11 mouse cellular contexts compared by ENCODE assay signal in genomic region chr10:23449860-23450646, GRCm38 (mm10).
DNase-seq lines count a peak whose midpoint lies in the region; ATAC-seq lines count a peak whose summit lies in the region.
"Had no signal": no experiment of that assay in that cellular context is flagged by ENCODE, and none has a peak within 500 bp of the region (broad histone marks: within the 10 kb centered on the region; RNA-seq: fewer than 3 reads in every experiment).

No protein-coding gene starts in this region.

- peaks cover 6% of the 10 kb centered on the region; the same call in 1 of the 2 replicates for H3K4me1 ChIP-seq in kidney, embryonic 14.5 days (ENCODE audit: control insufficient read depth, insufficient read depth, low read length)
- H3K4me1 ChIP-seq in embryonic facial prominence, embryonic 13.5 days, result peaks cover 19% of the 10 kb centered on the region
- no peaks in the 10 kb centered on the region for H3K4me1 ChIP-seq in midbrain, embryonic 16.5 days (ENCODE audit: control insufficient read depth, insufficient read depth, low read length)

- no peak overlapping the region for H3K9ac ChIP-seq in kidney, embryonic 14.5 days (ENCODE audit: low read depth, low read length)
- no peak overlapping the region for H3K9ac ChIP-seq in embryonic facial prominence, embryonic 13.5 days
- H3K9ac ChIP-seq in midbrain, embryonic 16.5 days (ENCODE audit: low read depth, low read length), result peak overlapping the region; percentile 1; the same call in 1 of the 2 replicates

- peak overlapping the region; percentile 6; the same call in 1 of the 2 replicates for H3K4me3 ChIP-seq in kidney, embryonic 14.5 days (ENCODE audit: low read length)
- no peak overlapping the region for H3K4me3 ChIP-seq in embryonic facial prominence, embryonic 13.5 days
- no peak overlapping the region for H3K4me3 ChIP-seq in midbrain, embryonic 16.5 days (ENCODE audit: low read depth, low read length)

- 23% methylated on average over 19 of the region's 19 CpGs for WGBS in kidney, embryonic 14.5 days
- 38% methylated on average over 19 of the region's 19 CpGs for WGBS in embryonic facial prominence, embryonic 13.5 days
- 71% methylated on average over 19 of the region's 19 CpGs for WGBS in midbrain, embryonic 16.5 days

- ATAC-seq in kidney, embryonic 14.5 days (ENCODE audit: low FRiP score, low TSS enrichment), result no peak
- no peak for ATAC-seq in embryonic facial prominence, embryonic 13.5 days (ENCODE audit: insufficient number of reproducible peaks, insufficient read depth, low FRiP score, low TSS enrichment, low read depth)
- ATAC-seq in midbrain, embryonic 16.5 days, result peak; percentile 32; the same call in 1 of the 2 replicates

- peak overlapping the region; percentile 33 for H3K4me2 ChIP-seq in kidney, embryonic 14.5 days (replicated peaks; ENCODE audit: low read depth, low read length)
- H3K4me2 ChIP-seq in embryonic facial prominence, embryonic 13.5 days, result peak overlapping the region; percentile 37
- peak overlapping the region; percentile 48 for H3K4me2 ChIP-seq in midbrain, embryonic 16.5 days (ENCODE audit: low read length)

- no peak for DNase-seq in kidney, postnatal 14 days
- peak; percentile 17 to 31 for DNase-seq in gastrocnemius, postnatal 4 days (ENCODE audit: low spot score in 2 of 2)
- DNase-seq in frontal cortex, postnatal 25 days (ENCODE audit: low spot score in 2 of 2), result no peak
- no peak for DNase-seq in left cerebral cortex, postnatal 10 days (ENCODE audit: extremely low spot score in 1 of 2, low spot score in 2 of 2)
- DNase-seq in right cerebral cortex, adult 18-20 months, result no peak
- DNase-seq: B cell, adult 2 months; heart, postnatal 14 days; thymus, adult 18-20 months had no signal

- no peaks in the 10 kb centered on the region for H3K9me3 ChIP-seq in kidney, embryonic 14.5 days (ENCODE audit: control insufficient read depth, low read length)
- H3K9me3 ChIP-seq in embryonic facial prominence, embryonic 13.5 days, result no peaks in the 10 kb centered on the region
- H3K9me3 ChIP-seq in midbrain, embryonic 16.5 days (replicated peaks; ENCODE audit: control insufficient read depth, low read length, poor library complexity, severe bottlenecking), result no peaks in the 10 kb centered on the region

- H3K27me3 ChIP-seq in kidney, embryonic 14.5 days (ENCODE audit: control insufficient read depth, insufficient read depth, low read length), result no peaks in the 10 kb centered on the region
- no peaks in the 10 kb centered on the region for H3K27me3 ChIP-seq in embryonic facial prominence, embryonic 13.5 days
- H3K27me3 ChIP-seq in midbrain, embryonic 16.5 days (ENCODE audit: control insufficient read depth, insufficient read depth, low read depth, low read length), result no peaks in the 10 kb centered on the region

- peak overlapping the region; percentile 47; the same call in 1 of the 2 replicates for H3K27ac ChIP-seq in kidney, embryonic 14.5 days (ENCODE audit: low read depth, low read length)
- peak overlapping the region; percentile 4; the same call in 1 of the 2 replicates for H3K27ac ChIP-seq in embryonic facial prominence, embryonic 13.5 days
- no peak overlapping the region for H3K27ac ChIP-seq in midbrain, embryonic 16.5 days (ENCODE audit: low read length)

- no peaks in the 10 kb centered on the region for H3K36me3 ChIP-seq in kidney, embryonic 14.5 days (ENCODE audit: control insufficient read depth, insufficient read depth, low read length)
- no peaks in the 10 kb centered on the region for H3K36me3 ChIP-seq in embryonic facial prominence, embryonic 13.5 days
- no peaks in the 10 kb centered on the region for H3K36me3 ChIP-seq in midbrain, embryonic 16.5 days (ENCODE audit: control insufficient read depth, insufficient read depth, low read length)

- intact Hi-C loops in left cerebral cortex, postnatal 10 days (cut with DNase I), result no loop called here

Comparison
In these comparisons a context has a peak if more than half of its experiments do, and no peak if none do; other contexts are left out.
1. DNase-seq: peak in gastrocnemius, postnatal 4 days (2 of 2); none in kidney, postnatal 14 days (single experiment), frontal cortex, postnatal 25 days (0 of 2), left cerebral cortex, postnatal 10 days (0 of 2) and right cerebral cortex, adult 18-20 months (single experiment).
2. Peak in every context shown above with its lines, with median percentiles within 50 percentile points of each other: H3K4me2 ChIP-seq.